Mouse (Mus musculus) cerebellum, adult (tissue): ENCODE results near the gene Gnb1.
"Not testable (repeated sequence)": the region's sequence is repeated elsewhere in the genome, so short reads cannot be mapped to it uniquely, and the experiment has no call there.

Experiments used
- ATAC-seq: cut with Nextera tagmentation; 2 replicates; pipeline ENCODE4 v1.9.2; 2017; ENCODE audit warnings: mild to moderate bottlenecking, moderate library complexity, mixed read lengths; ENCODE audit not compliant: insufficient number of reproducible peaks, low FRiP score, low TSS enrichment

Gnb1 gene

DNA sequence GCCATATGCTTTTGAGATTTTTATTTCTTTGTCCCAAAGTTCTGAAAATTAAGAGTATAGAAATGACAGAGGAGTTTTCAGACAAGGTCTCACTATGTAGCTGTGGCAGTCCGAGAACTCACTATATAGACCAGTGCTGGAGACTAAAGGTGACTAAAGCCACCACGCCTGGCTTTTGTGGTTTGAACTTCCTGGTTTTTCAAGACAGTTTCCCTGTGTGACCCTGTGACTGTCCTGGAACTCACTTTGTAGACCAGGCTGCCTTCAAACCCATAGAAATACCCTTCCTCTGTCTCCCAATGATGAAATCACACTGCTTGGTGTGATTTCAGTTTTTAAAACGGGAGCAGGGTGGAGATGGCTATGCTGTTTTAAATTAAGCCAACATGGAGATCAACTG is 38.1 kb downstream of the Gnb1 start:
- ATAC-seq = no peak

DNA sequence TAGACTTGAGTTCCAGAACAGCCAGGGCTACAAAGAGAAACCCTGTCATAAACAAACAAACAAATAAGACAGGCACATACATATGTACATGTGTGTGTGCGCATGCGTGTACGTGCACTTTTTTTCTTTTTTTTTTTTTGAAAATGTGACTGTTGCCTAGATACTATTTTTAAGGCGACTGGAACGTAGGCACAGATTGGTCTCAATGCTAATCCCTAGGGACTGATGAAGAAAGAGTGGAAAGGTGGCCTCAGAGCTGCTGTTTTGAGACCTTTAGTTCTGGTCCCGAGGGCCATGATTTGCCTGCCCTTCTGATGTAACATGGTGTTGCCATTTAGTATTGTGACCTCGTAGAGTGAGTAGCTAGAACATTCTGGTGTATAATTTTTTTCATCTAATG is 58.8 kb downstream of the Gnb1 start:
- no peak for ATAC-seq

GRCm38 (mm10) chr4:155550446-155550845 is 59.3 kb downstream of the Gnb1 start:
- no peak for ATAC-seq

GRCm38 (mm10) chr4:155551073-155551472 is 59.9 kb downstream of the Gnb1 start:
- ATAC-seq = no peak

DNA sequence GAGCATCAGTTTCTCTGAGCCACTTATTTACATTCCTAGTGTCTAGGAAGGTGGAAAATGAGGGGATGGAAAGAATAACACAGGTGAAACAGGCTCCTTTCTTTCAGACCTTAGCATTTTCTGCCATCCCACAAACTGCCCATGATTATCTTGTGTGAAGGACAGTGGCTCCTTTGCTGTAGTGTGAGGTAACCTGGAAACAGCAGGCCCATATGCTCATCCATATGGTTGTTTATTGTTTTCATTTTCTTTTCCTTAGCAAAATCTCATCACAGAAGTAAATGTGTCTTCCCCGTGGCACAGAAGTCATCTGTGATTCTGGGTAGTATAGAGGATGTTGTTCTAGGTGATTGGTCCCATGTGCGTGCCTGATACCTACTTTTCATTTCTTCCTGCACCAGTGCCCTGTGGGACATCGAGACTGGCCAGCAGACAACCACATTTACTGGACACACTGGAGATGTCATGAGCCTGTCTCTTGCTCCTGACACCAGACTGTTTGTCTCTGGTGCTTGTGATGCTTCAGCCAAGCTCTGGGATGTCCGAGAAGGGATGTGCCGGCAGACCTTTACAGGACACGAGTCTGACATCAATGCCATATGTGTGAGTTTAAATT is 61.9 kb downstream of the Gnb1 start:
- peak; percentile 66; the same call in 1 of the 2 replicates for ATAC-seq

- ATAC-seq = no peak
Observed at GRCm38 (mm10) chr4:155554880-155555279, 63.7 kb downstream of the Gnb1 start.

GRCm38 (mm10) chr4:155555464-155555863 is 64.3 kb downstream of the Gnb1 start:
- ATAC-seq = no peak

- ATAC-seq = no peak
Observed at GRCm38 (mm10) chr4:155559454-155559853, 68.3 kb downstream of the Gnb1 start.

GRCm38 (mm10) chr4:155560932-155561331 is 69.8 kb downstream of the Gnb1 start:
- no peak for ATAC-seq

DNA sequence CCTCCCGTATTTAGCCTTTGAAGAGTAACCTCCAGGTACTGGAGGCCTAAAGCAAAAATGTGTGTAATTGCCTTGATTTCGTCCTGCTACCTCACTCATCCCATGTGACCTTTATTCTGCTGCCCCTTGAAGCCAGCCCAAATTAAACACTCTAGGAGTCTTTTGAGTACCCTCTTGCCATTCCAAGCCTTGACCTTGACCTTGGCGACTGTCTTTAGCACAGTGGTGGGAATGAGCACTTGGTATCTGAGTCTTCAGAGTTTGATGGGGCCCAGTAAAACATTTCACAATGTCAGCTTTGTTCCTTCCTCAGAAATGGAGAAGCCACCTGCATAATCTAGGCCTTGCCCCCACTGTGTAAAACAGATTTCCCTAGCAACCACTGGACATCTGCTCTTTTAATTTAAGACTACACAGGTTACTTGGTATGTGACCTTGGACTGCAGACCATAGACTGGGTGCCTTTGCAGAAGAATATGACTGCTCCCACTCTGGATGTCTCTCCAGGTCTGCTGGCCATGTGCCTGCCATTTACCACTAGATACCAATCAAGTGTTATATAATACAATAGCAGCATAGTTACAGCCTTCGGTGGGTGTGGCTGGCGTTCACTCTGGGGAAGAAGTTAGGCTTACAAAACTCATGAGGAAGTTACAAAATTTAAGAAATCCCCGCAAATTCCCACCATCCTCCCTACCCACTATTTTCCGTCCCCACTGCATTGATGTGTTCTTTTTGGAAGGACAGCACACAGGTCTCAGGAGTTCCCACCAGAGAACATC is 70.7 kb downstream of the Gnb1 start, which contains the start of gene Nadk:
TSS of gene Nadk (plus strand) at position 718 of the 782 bp plus-strand sequence.
- ATAC-seq = no peak

- ATAC-seq = no peak
Observed at GRCm38 (mm10) chr4:155562725-155563399, 71.7 kb downstream of the Gnb1 start.

GRCm38 (mm10) chr4:155563400-155564231 is 72.5 kb downstream of the Gnb1 start:
- peak; percentile 82 for ATAC-seq

DNA sequence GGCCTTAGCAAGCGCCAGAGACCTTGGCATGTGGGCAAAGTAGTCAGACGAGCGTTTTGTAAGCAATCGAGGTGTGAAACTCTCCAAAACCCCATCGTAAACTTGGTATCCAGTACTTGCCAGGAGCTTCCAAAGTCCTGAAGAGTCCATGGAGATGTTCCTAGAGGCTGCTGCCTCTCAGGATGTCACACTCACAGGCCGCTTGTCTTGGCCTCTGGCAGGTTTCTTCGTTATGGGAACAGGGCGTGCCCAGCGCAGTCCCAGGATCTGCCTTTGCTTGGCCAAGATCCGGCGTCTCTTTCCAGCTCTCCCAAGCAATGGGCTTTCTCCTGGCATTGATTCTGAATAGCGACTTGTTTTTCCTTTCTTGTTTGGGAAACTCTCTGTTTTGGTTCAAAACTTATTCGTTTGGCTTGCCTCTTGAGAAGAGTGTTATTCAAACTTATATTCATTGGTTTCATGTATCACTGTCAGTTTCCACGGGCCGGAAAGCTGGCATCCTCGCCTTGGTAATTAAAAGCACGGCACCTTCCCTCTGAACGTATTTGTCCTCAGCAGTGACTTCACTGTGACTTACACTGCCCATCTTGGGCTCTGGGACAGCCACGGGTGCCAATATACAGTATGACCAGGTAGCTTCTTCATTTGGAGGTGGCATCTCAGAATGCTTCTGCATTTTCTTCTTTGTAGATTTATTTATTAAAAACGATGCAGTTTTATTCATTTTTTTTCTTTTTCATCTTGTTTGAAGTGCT is 73.3 kb downstream of the Gnb1 start:
- ATAC-seq = no peak

DNA sequence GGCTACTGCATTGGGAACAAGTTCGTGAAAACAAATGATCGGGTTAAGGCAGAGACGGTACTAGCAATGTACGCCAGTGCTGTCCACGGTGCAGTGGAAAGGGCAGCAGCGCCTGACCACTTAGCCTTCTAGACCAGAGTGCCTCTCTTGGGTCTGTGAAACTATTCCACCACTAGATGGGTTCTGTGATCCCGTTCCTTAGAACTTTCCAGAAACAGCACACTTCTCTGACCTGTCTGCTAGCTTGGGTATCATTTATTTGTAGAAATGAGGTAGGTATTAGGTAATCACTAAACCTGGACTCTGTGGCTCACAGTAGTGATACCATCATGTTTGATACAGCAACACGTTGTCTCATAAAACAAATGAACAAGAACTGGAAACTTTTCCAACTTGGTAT is 75.4 kb downstream of the Gnb1 start:
- no peak for ATAC-seq

DNA sequence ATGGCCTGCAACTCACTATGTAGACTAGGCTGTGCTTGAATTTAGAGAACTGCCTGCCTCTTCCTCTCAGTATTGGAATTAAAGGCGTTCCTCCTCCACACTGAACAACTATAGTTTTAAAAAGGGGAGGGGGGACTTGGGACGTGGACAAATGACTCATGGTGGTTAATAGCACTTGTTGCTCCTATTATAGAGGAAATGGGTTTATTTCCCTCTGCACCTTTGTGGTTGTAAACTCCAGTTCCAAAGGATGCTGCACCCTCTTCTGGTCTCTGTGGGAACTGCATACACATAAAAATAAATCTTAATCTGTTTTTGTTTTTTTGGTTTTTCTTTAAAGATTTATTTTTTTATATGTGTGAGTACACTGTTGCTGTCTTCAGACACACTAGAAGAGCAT is 77.0 kb downstream of the Gnb1 start:
- ATAC-seq = no peak

- ATAC-seq = no peak
Observed at GRCm38 (mm10) chr4:155568632-155569370, 77.6 kb downstream of the Gnb1 start.

GRCm38 (mm10) chr4:155569818-155570217 is 78.7 kb downstream of the Gnb1 start:
- ATAC-seq = no peak

- ATAC-seq = not testable (repeated sequence)
Observed at GRCm38 (mm10) chr4:155570315-155570714, 79.2 kb downstream of the Gnb1 start.

GRCm38 (mm10) chr4:155571442-155571841 is 80.3 kb downstream of the Gnb1 start:
- ATAC-seq = no peak
